Comparison of ENCODE assay signal across 9 mouse cellular contexts in genomic region chr5:35679256-35680155, GRCm38 (mm10). TPM values are rescaled to one million over a fixed set of nuclear protein-coding genes. Genes with fewer than 3 reads are reported as not detected.
A peak's percentile ranks its signal among the peaks of the same experiment; 100 is the strongest.
DNase-seq lines count a peak whose midpoint lies in the region; ATAC-seq lines count a peak whose summit lies in the region.
"Had no signal": no experiment of that assay in that cellular context is flagged by ENCODE, and none has a peak within 500 bp of the region (broad histone marks: within the 10 kb centered on the region; RNA-seq: fewer than 3 reads in every experiment).

TSS of gene Htra3 (minus strand) at chr5:35679782.

- peak within 1 kb of the TSS; percentile 52 for H3K4me2 ChIP-seq in midbrain, embryonic 12.5 days (replicated peaks)

- intact Hi-C loops in left cerebral cortex, postnatal 10 days (cut with DNase I), result no loop called here

- DNase-seq in left cerebral cortex, postnatal 10 days (ENCODE audit: extremely low spot score in 1 of 2, low spot score in 2 of 2), result peak in 1 of 2 experiments; percentile 66
- no peak for DNase-seq in left cerebral cortex, adult 18-20 months (ENCODE audit: low spot score in 2 of 2)
- peak; percentile 44 for DNase-seq in embryonic facial prominence, embryonic 10.5 days (ENCODE audit: low spot score)
- DNase-seq in heart, adult 9 months (ENCODE audit: low spot score in 2 of 2), result peak; percentile 62 to 66
- peak; percentile 70 to 78 for DNase-seq in kidney, postnatal 4 days
- no peak for DNase-seq in cerebellum, postnatal 25 days

- peaks cover 17% of the 10 kb centered on the region for H3K4me1 ChIP-seq in embryonic facial prominence, embryonic 10.5 days
- H3K4me1 ChIP-seq in midbrain, embryonic 12.5 days, result 0 out of 2 replicates have a peak, but pooled peaks cover 7% of the 10 kb centered on the region

- H3K9me3 ChIP-seq in embryonic facial prominence, embryonic 10.5 days, result no peaks in the 10 kb centered on the region
- no peaks in the 10 kb centered on the region for H3K9me3 ChIP-seq in midbrain, embryonic 12.5 days

- ATAC-seq in midbrain, embryonic 12.5 days (ENCODE audit: low FRiP score, low read depth), result no peak
- no peak for ATAC-seq in erythroid progenitor cell, adult 5-6 weeks (replicated peaks; ENCODE audit: low FRiP score, poor library complexity, severe bottlenecking)

- peak within 1 kb of the TSS; percentile 67 for H3K27ac ChIP-seq in embryonic facial prominence, embryonic 10.5 days (replicated peaks)
- H3K27ac ChIP-seq in midbrain, embryonic 12.5 days (replicated peaks), result no peak within 1 kb of the TSS

- peak within 1 kb of the TSS; percentile 62 for H3K4me3 ChIP-seq in embryonic facial prominence, embryonic 10.5 days
- peak within 1 kb of the TSS; percentile 29 for H3K4me3 ChIP-seq in midbrain, embryonic 12.5 days

- 9% methylated on average over 42 of the region's 42 CpGs for WGBS in embryonic facial prominence, embryonic 10.5 days
- 10% methylated on average over 42 of the region's 42 CpGs for WGBS in midbrain, embryonic 12.5 days

- H3K9ac ChIP-seq in midbrain, embryonic 12.5 days (replicated peaks), result 0 out of 2 replicates have a peak within 1 kb of the TSS, but pooled peaks have one; percentile 34

- no peaks in the 10 kb centered on the region for H3K36me3 ChIP-seq in embryonic facial prominence, embryonic 10.5 days (replicated peaks)
- no peaks in the 10 kb centered on the region for H3K36me3 ChIP-seq in midbrain, embryonic 12.5 days

- peaks cover 61% of the 10 kb centered on the region for H3K27me3 ChIP-seq in embryonic facial prominence, embryonic 10.5 days (replicated peaks; ENCODE audit: low read depth, poor library complexity, severe bottlenecking)
- peaks cover 48% of the 10 kb centered on the region for H3K27me3 ChIP-seq in midbrain, embryonic 12.5 days

RNA-seq across cellular contexts. Expression of gene Htra3, which starts in this region (rescaled TPM):
- 10 to 100 TPM; 14.0 to 14.9 TPM for total RNA-seq in left cerebral cortex, postnatal 10 days (2021)
- 1 to 10 TPM; 5.0 to 7.4 TPM for total RNA-seq in left cerebral cortex, adult 18-20 months (2021)
- polyA plus RNA-seq in embryonic facial prominence, embryonic 10.5 days (2016; fragmentation: Nextera tagmentation; extraction: Ambion mirVana), result 4.2 and 5.4 TPM in 2 replicates
- 7.8 and 8.8 TPM in 2 replicates for polyA plus RNA-seq in midbrain, embryonic 12.5 days (2016; fragmentation: Nextera tagmentation; extraction: Ambion mirVana)
- not detected in 2 replicates for total RNA-seq in erythroid progenitor cell, adult 5-6 weeks (2015; ENCODE audit: low replicate concordance)
- not detected in 2 replicates for total RNA-seq in erythroid progenitor cell, adult 5-6 weeks (2017; ENCODE audit: low replicate concordance)
- total RNA-seq: MEL had no signal

Comparison
In these comparisons a context has a peak if more than half of its experiments do, and no peak if none do; other contexts are left out.
1. RNA of gene Htra3 (total RNA-seq): 14.0 to 14.9 TPM in left cerebral cortex, postnatal 10 days and 5.0 to 7.4 TPM in left cerebral cortex, adult 18-20 months; not detected in erythroid progenitor cell, adult 5-6 weeks; every median in the first group is over 4 times any median in the second.
2. DNase-seq: peak in embryonic facial prominence, embryonic 10.5 days (single experiment), heart, adult 9 months (2 of 2) and kidney, postnatal 4 days (2 of 2); none in left cerebral cortex, adult 18-20 months (0 of 2) and cerebellum, postnatal 25 days (0 of 2).